Mouse (Mus musculus): Measurements from ENCODE around the gene Slc6a1.

Slc6a1 gene

GRCm38 (mm10) chr6:114282469-114283277 is at the start of gene Slc6a1:
Gene Slc6a1, plus strand, starts transcription at chr6:114282635.
- DNase-seq (ENCODE audit: low spot score) = peak; percentile 71

GRCm38 (mm10) chr6:114238892-114239644 is 43.4 kb upstream of the Slc6a1 start:
- DNase-seq (ENCODE audit: low spot score) = no peak

GRCm38 (mm10) chr6:114245665-114246064 is 36.8 kb upstream of the Slc6a1 start:
- DNase-seq (ENCODE audit: low spot score) = no peak

GRCm38 (mm10) chr6:114250311-114250710 is 32.1 kb upstream of the Slc6a1 start:
- DNase-seq (ENCODE audit: low spot score) = peak; percentile 43

- no peak for DNase-seq (ENCODE audit: low spot score)
Observed at GRCm38 (mm10) chr6:114254927-114255326, 27.5 kb upstream of the Slc6a1 start.

- DNase-seq (ENCODE audit: low spot score) = no peak
Observed at GRCm38 (mm10) chr6:114257762-114258361, 24.6 kb upstream of the Slc6a1 start.

GRCm38 (mm10) chr6:114258661-114259193 is 23.7 kb upstream of the Slc6a1 start:
- DNase-seq (ENCODE audit: low spot score) = no peak

- DNase-seq (ENCODE audit: low spot score) = no peak
Observed at GRCm38 (mm10) chr6:114261609-114262008, 20.8 kb upstream of the Slc6a1 start.

GRCm38 (mm10) chr6:114264010-114264409 is 18.4 kb upstream of the Slc6a1 start:
- no peak for DNase-seq (ENCODE audit: low spot score)

GRCm38 (mm10) chr6:114264426-114264825 is 18.0 kb upstream of the Slc6a1 start:
- no peak for DNase-seq (ENCODE audit: low spot score)

- no peak for DNase-seq (ENCODE audit: low spot score)
Observed at GRCm38 (mm10) chr6:114266273-114266672, 16.2 kb upstream of the Slc6a1 start.

GRCm38 (mm10) chr6:114267979-114268378 is 14.5 kb upstream of the Slc6a1 start:
- DNase-seq (ENCODE audit: low spot score) = no peak

- DNase-seq (ENCODE audit: low spot score) = no peak
Observed at GRCm38 (mm10) chr6:114269589-114269988, 12.8 kb upstream of the Slc6a1 start.

- DNase-seq (ENCODE audit: low spot score) = no peak
Observed at GRCm38 (mm10) chr6:114270799-114271198, 11.6 kb upstream of the Slc6a1 start.

GRCm38 (mm10) chr6:114272279-114272678 is 10.2 kb upstream of the Slc6a1 start:
- no peak for DNase-seq (ENCODE audit: low spot score)

GRCm38 (mm10) chr6:114273997-114274728 is 8.3 kb upstream of the Slc6a1 start:
- DNase-seq (ENCODE audit: low spot score) = no peak

GRCm38 (mm10) chr6:114275800-114276199 is 6.6 kb upstream of the Slc6a1 start:
- no peak for DNase-seq (ENCODE audit: low spot score)

- no peak for DNase-seq (ENCODE audit: low spot score)
Observed at GRCm38 (mm10) chr6:114283278-114283770, 889 bp downstream of the Slc6a1 start.

- no peak for DNase-seq (ENCODE audit: low spot score)
Observed at GRCm38 (mm10) chr6:114283927-114284703, 1.7 kb downstream of the Slc6a1 start.

- no peak for DNase-seq (ENCODE audit: low spot score)
Observed at GRCm38 (mm10) chr6:114285424-114285823, 3.0 kb downstream of the Slc6a1 start.

GRCm38 (mm10) chr6:114289106-114289505 is 6.7 kb downstream of the Slc6a1 start:
- no peak for DNase-seq (ENCODE audit: low spot score)
